Mouse (Mus musculus): ENCODE measurements around the gene Zfp689.
"Not testable (repeated sequence)": the region's sequence is repeated elsewhere in the genome, so short reads cannot be mapped to it uniquely, and the experiment has no call there.

Zfp689 gene

GRCm38 (mm10) chr7:127448521-127449300 lies at the start of gene Zfp689:
Gene Zfp689, minus strand, starts transcription at chr7:127449158.
- no peaks in the 10 kb centered on the region for H3K27me3 ChIP-seq (ENCODE audit: control insufficient read depth, insufficient read depth, low read length, poor library complexity, severe bottlenecking)
- peak; percentile 98 for DNase-seq (ENCODE audit: low read depth, low spot score)
- peaks cover 2% of the 10 kb centered on the region; the same call in 1 of the 2 replicates for H3K36me3 ChIP-seq (ENCODE audit: control insufficient read depth, insufficient read depth, low read length, poor library complexity, severe bottlenecking)

- Histone ChIP-seq H3K27me3 (ENCODE audit: control insufficient read depth, insufficient read depth, low read length, poor library complexity, severe bottlenecking) (no peaks in the 10 kb centered on the region), H3K36me3 (ENCODE audit: control insufficient read depth, insufficient read depth, low read length, poor library complexity, severe bottlenecking) (peaks cover 4% of the 10 kb centered on the region; the same call in 1 of the 2 replicates)
- peak; percentile 74 for DNase-seq (ENCODE audit: low read depth, low spot score)
Observed at GRCm38 (mm10) chr7:127498407-127498806, 49.4 kb upstream of the Zfp689 start.

- Histone ChIP-seq H3K27me3 (ENCODE audit: control insufficient read depth, insufficient read depth, low read length, poor library complexity, severe bottlenecking) (no peaks in the 10 kb centered on the region), H3K36me3 (ENCODE audit: control insufficient read depth, insufficient read depth, low read length, poor library complexity, severe bottlenecking) (peaks cover 3% of the 10 kb centered on the region; the same call in 1 of the 2 replicates)
- DNase-seq (ENCODE audit: low read depth, low spot score), result no peak
Observed at GRCm38 (mm10) chr7:127497382-127497781, 48.4 kb upstream of the Zfp689 start.

GRCm38 (mm10) chr7:127494648-127495047 lies 45.7 kb upstream of the Zfp689 start:
- H3K27me3 ChIP-seq (ENCODE audit: control insufficient read depth, insufficient read depth, low read length, poor library complexity, severe bottlenecking), result no peaks in the 10 kb centered on the region
- peaks cover 14% of the 10 kb centered on the region for H3K36me3 ChIP-seq (ENCODE audit: control insufficient read depth, insufficient read depth, low read length, poor library complexity, severe bottlenecking)

GRCm38 (mm10) chr7:127491846-127492245 lies 42.9 kb upstream of the Zfp689 start:
- DNase-seq (ENCODE audit: low read depth, low spot score), result no peak
- H3K36me3 ChIP-seq (ENCODE audit: control insufficient read depth, insufficient read depth, low read length, poor library complexity, severe bottlenecking), result peaks cover 21% of the 10 kb centered on the region
- H3K27me3 ChIP-seq (ENCODE audit: control insufficient read depth, insufficient read depth, low read length, poor library complexity, severe bottlenecking), result no peaks in the 10 kb centered on the region

More at GRCm38 (mm10) chr7:127494648-127495047, 45.7 kb upstream of the Zfp689 start:
- DNase-seq (ENCODE audit: low read depth, low spot score), result no peak

- DNase-seq (ENCODE audit: low read depth, low spot score), result no peak
- Histone ChIP-seq H3K36me3 (ENCODE audit: control insufficient read depth, insufficient read depth, low read length, poor library complexity, severe bottlenecking) (peaks cover 26% of the 10 kb centered on the region), H3K27me3 (ENCODE audit: control insufficient read depth, insufficient read depth, low read length, poor library complexity, severe bottlenecking) (no peaks in the 10 kb centered on the region)
Observed at GRCm38 (mm10) chr7:127489982-127490381, 41.0 kb upstream of the Zfp689 start.

GRCm38 (mm10) chr7:127488364-127488763 lies 39.4 kb upstream of the Zfp689 start:
- not testable (repeated sequence) for DNase-seq (ENCODE audit: low read depth, low spot score); H3K27me3 ChIP-seq (ENCODE audit: control insufficient read depth, insufficient read depth, low read length, poor library complexity, severe bottlenecking)
- peaks cover 32% of the 10 kb centered on the region for H3K36me3 ChIP-seq (ENCODE audit: control insufficient read depth, insufficient read depth, low read length, poor library complexity, severe bottlenecking)

GRCm38 (mm10) chr7:127485416-127485815 lies 36.5 kb upstream of the Zfp689 start:
- Histone ChIP-seq H3K27me3 (ENCODE audit: control insufficient read depth, insufficient read depth, low read length, poor library complexity, severe bottlenecking) (no peaks in the 10 kb centered on the region), H3K36me3 (ENCODE audit: control insufficient read depth, insufficient read depth, low read length, poor library complexity, severe bottlenecking) (peaks cover 36% of the 10 kb centered on the region)
- no peak for DNase-seq (ENCODE audit: low read depth, low spot score)

- H3K27me3 ChIP-seq (ENCODE audit: control insufficient read depth, insufficient read depth, low read length, poor library complexity, severe bottlenecking), result no peaks in the 10 kb centered on the region
- H3K36me3 ChIP-seq (ENCODE audit: control insufficient read depth, insufficient read depth, low read length, poor library complexity, severe bottlenecking), result peaks cover 28% of the 10 kb centered on the region
- DNase-seq (ENCODE audit: low read depth, low spot score), result peak; percentile 88
Observed at GRCm38 (mm10) chr7:127480321-127480720, 31.4 kb upstream of the Zfp689 start.

GRCm38 (mm10) chr7:127479318-127480225 lies 30.6 kb upstream of the Zfp689 start:
- Histone ChIP-seq H3K36me3 (ENCODE audit: control insufficient read depth, insufficient read depth, low read length, poor library complexity, severe bottlenecking) (peaks cover 30% of the 10 kb centered on the region), H3K27me3 (ENCODE audit: control insufficient read depth, insufficient read depth, low read length, poor library complexity, severe bottlenecking) (no peaks in the 10 kb centered on the region)
- DNase-seq (ENCODE audit: low read depth, low spot score), result peak; percentile 33

- DNase-seq (ENCODE audit: low read depth, low spot score), result peak; percentile 93
- H3K27me3 ChIP-seq (ENCODE audit: control insufficient read depth, insufficient read depth, low read length, poor library complexity, severe bottlenecking), result no peaks in the 10 kb centered on the region
Observed at GRCm38 (mm10) chr7:127478635-127479317, 29.8 kb upstream of the Zfp689 start, which contains the start of gene Fbrs. Gene Fbrs, plus strand, starts transcription at chr7:127479199.

GRCm38 (mm10) chr7:127477687-127478634 lies 29.0 kb upstream of the Zfp689 start:
- Histone ChIP-seq H3K36me3 (ENCODE audit: control insufficient read depth, insufficient read depth, low read length, poor library complexity, severe bottlenecking) (peaks cover 30% of the 10 kb centered on the region), H3K27me3 (ENCODE audit: control insufficient read depth, insufficient read depth, low read length, poor library complexity, severe bottlenecking) (no peaks in the 10 kb centered on the region)
- DNase-seq (ENCODE audit: low read depth, low spot score), result peak; percentile 100

More at GRCm38 (mm10) chr7:127478635-127479317, 29.8 kb upstream of the Zfp689 start, which contains the start of gene Fbrs:
- H3K36me3 ChIP-seq (ENCODE audit: control insufficient read depth, insufficient read depth, low read length, poor library complexity, severe bottlenecking), result peaks cover 30% of the 10 kb centered on the region

- DNase-seq (ENCODE audit: low read depth, low spot score), result no peak
- Histone ChIP-seq H3K36me3 (ENCODE audit: control insufficient read depth, insufficient read depth, low read length, poor library complexity, severe bottlenecking) (peaks cover 28% of the 10 kb centered on the region), H3K27me3 (ENCODE audit: control insufficient read depth, insufficient read depth, low read length, poor library complexity, severe bottlenecking) (no peaks in the 10 kb centered on the region)
Observed at GRCm38 (mm10) chr7:127476855-127477254, 27.9 kb upstream of the Zfp689 start.
